Mouse (Mus musculus) adrenal gland, postnatal 4 days (tissue): ENCODE results near the gene Camkmt. TPM values are rescaled to one million over a fixed set of nuclear protein-coding genes. Genes with fewer than 3 reads are reported as not detected.

Source experiments
- DNase-seq, 2 experiments: peaks; one replicate each; pipeline ENCODE4 v3.0.0; 2021 to 2022; ENCODE audit warnings: low spot score in 2 of 2, mixed read lengths in 2 of 2
- long read RNA-seq, 2 experiments: library from polyadenylated mRNA; stranded (forward); transcript quantifications; one replicate each; pipeline ENCODE4 v2.0.0; 2021
- total RNA-seq, 2 experiments: library from RNA; stranded (reverse); gene quantifications; 2 replicates each; pipeline ENCODE4 v1.2.3; 2021

Camkmt gene
- total RNA-seq = 1 to 10 TPM; 6.8 to 8.5 TPM
- long read RNA-seq, experiment 1 = 0 reads
- long read RNA-seq, experiment 2, partial matches to known transcripts = 1 of 2 reads
- long read RNA-seq, experiment 2, other reads (novel, unspliced or antisense) = 1 of 2 reads

DNA sequence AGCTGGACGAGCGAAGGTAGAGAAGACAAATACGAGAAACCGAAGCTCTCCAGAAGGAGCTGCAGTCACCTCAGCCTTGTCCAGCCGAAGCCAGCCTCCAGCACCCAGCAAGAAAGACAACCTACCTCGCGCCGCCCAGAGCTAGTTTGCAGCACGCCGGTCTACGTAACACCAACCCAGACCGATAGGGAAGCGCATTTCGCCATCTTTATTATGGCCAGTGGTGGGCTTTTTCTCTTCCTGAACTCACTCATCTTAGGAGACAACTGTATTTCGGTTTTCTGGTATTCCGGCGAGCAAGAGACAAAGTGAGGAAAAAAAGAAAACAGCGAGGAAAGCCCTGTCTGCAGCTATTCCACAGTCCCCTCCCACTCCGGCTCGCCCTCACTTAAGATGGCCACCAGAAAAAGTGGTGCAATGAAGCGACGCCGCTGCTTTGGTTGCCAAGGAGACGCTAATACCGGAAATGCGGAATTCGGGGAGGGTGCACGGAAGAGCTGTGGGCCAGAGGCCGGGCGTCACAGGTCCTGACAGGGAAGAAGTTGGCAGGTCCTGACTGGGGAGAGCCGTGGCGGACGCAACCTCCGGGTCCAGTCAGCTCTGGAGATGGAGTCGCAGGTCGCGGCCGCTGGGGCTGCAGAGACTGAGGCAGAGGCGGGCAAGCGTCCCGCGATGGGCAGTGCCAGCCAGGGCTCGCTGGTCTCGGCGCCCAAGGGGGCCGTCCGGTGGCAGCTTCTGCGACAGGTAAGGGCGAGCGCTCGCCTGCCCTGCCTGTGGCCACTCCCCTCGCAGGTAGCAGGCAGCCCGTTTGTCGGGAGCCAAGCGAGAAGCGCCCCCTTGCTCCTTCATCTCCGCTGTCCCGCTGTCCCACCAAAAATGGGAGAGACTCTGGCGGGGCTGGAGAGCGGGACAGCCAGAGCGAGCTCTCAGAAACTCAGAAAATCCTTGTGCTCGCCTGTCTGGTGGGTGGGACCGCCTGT lies at the start of gene Camkmt, which contains the start of gene Prepl:
TSS of gene Camkmt (plus strand) at position 433 of the 980 bp plus-strand sequence.
TSS of gene Prepl (minus strand) at position 122 of the 980 bp plus-strand sequence.
- DNase-seq = peak; percentile 74 to 89

DNA sequence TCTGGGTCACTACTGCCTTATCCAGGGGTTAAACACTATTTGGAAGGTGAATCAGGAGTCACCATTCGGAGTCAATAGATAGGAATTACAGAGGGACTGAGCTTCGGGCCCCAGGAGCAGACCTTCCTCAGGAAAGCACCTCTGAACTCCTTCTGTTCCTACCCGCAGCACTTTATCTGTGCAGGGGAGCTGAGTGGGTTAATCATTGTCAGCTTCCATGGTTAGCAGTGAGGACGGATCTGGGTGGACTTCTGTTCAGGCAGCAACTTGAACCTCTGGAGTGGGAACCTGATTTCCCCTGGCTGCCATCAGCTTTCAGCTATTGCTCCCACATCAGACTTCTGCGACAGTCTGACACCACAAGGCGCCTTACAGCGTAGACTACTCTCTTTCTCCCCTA lies 49.4 kb upstream of the Camkmt start:
- DNase-seq = no peak

DNA sequence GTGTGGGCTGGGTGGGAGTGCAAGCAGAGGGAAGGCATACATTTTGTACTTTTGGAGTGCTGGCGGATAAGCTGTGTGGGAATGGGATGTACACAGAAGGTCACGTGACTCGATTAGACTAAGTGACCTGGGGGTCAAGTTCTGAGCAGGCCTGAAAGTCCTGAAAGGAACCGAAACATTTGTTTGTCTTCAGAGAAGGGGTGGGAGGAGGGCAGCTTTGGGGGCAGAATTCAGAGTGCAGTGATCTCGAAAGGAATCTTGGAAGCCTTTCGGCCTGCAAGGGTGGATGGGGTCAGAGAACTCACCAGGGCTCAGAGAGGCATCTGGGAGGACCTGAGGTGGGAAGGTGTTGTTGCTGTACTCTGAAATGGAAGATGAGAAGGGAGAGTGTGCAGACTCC lies 47.9 kb upstream of the Camkmt start:
- no peak for DNase-seq

DNA sequence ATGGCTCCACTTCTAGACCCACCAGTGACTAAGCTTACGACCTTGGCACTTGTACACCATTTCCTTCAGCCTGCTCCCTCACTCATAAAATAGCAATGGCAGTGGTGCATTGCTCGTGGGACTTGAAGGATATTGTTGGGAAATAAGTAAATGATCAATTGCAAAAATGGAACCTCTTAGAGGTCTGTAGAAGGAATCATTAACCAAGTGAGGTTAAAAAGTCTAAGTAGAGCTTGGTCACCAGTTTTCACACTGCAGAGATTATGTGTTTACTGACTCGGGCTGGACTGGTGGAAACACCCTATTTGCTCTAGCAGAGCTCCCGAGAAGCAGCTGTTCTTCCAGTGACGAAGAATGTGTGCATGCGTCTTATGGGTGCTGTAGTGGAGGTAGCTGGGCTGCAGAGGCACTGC lies 46.9 kb upstream of the Camkmt start:
- no peak for DNase-seq

DNA sequence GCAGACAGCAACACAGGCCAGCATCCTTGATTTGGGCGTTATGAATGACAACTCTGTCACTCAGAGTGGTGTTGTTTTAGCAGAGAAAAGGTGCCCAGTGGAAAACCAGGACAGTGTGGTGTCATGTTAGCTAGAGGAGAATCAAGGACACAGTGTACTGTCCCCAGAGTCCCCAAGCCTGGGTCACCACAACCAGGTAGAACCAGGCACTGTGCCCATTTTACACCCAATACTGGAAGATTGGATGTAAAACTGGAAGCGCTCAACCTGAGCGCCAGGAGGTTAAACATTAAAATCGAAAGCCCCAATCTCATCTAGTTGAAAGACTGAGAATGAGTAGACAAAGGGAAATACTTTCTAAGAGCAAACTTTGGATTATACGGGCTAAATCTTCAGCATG lies 45.9 kb upstream of the Camkmt start:
- no peak for DNase-seq

DNA sequence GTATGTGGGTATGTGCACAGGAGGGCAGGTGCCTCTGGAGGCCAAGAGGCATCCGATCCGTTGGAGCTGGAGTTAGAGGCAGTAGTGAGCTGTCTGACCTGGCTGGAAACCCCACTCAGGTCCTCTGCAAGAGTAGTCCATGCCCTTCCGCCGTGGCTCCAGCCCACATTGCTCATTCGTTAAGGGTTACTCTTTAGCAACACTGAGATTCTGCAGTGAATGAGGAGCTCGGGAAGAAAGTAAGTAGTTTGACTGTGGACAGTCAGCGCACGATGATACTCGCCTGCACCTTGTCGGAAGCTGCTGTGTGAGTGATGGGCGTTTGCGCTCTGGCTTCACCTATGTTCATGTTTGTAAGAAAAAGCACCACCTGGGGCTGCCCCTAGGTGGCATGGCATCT lies 45.2 kb upstream of the Camkmt start:
- DNase-seq = no peak

DNA sequence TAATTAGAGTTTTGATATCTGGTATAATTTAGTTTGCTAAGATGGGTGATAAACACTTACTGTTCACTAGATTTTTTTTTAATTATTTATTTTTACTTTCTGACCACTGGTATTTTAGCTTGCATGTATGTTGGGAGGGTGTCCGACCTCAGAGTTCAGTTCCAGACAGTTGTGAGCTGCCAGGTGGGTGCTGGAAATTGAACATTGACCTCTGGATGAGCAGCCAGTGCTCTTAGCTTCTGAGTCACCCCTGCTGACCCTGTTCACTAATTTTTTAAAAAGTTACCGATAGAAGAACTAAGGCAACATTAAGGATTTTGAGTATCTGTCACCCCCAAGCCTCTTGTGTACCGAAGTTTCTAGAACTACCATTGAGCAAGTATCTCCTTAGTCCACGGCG lies 42.0 kb upstream of the Camkmt start:
- no peak for DNase-seq

DNA sequence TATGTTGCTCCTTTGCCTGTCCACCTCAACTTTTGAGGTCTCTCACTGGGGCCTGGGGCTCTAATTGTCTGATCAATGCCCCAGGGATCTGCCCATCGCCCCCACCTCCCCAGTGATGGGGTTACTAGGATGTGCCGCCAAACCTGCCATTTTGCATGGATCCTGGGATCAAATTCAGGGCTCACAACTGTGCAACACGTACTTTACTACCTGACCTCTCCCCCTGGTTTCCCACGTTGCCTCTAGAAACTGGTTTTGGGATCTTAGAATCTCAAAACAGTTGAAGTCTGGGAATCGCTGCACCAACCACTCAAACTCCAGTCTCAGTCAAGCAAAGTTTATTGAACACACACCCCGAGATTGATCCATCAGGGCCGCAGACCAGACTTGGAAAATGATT lies 32.1 kb upstream of the Camkmt start:
- DNase-seq = no peak

DNA sequence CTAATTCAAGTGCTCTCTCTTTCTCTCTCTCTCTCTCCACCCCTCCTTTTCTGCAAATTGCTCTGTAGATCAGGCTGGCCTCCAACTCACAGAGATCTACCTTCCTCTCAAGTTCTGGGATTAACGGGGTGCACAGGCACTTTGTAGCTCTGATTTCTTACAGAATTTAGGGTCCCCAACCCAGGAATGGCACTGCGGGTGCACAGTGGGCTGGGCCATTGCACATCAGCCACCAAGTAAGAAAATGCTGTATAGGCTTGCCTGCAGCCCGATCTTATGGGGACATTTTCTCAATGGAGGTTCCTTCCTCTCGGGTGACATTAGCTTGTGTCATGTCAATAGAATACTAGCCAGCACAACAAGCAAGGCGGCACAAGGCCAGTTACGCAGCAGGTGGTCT lies 31.2 kb upstream of the Camkmt start:
- no peak for DNase-seq

DNA sequence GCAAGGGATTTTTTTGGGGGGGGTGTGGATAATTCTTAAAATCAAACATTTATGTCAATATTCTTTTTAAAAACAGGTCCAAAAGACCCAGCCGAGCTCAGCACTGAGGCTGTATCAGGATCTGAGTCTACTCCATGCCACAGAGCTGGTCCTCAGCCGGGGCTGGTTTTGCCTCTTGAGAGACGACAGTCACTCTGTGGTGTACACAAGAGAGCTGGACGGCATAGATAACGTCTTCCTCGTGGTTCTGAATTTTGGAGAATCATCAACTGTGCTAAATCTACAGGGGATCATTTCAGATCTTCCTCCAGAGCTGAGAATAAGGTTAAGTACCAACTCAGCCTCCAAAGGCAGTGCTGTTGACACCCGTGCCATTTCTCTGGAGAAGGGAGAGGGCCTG lies 26.8 kb upstream of the Camkmt start:
- no peak for DNase-seq

DNA sequence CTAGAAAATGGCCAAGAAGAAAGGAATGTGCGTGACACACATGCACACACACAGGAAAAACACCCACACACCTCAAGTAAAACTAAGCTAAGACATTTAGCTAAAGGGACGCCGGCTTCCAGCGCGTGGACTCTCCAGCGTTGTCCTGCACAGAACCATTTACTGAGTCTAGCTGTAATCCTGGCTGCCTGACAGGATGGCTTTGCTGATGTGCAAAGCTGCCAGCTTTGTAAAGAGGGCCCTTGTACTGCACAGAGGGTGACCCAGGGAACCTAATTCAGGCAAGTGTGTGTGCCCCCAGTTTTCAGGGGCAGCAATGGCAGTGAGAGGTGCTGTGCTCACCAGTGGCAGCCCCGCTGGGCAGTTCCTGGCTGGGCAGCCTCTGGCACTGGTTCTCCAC lies 23.0 kb upstream of the Camkmt start:
- DNase-seq = no peak

DNA sequence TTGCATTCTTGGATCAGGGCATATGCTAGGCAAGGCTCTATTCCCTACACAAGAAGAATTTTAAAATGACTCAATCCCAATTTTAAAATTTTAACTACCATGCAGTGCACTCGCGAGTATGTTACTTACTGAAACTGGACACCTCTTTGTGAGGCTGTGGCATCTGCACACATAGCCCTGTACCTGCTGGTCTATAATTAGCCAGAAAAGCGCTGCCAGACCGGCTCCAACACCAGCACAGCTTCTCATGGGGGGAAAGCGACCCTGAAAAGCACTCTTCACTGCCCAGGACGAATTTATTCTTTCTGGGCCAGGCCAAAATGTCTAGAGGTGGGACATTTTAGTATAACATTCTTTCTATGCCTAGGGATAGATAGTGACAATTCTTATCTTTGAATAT lies 19.7 kb upstream of the Camkmt start:
- DNase-seq = no peak

DNA sequence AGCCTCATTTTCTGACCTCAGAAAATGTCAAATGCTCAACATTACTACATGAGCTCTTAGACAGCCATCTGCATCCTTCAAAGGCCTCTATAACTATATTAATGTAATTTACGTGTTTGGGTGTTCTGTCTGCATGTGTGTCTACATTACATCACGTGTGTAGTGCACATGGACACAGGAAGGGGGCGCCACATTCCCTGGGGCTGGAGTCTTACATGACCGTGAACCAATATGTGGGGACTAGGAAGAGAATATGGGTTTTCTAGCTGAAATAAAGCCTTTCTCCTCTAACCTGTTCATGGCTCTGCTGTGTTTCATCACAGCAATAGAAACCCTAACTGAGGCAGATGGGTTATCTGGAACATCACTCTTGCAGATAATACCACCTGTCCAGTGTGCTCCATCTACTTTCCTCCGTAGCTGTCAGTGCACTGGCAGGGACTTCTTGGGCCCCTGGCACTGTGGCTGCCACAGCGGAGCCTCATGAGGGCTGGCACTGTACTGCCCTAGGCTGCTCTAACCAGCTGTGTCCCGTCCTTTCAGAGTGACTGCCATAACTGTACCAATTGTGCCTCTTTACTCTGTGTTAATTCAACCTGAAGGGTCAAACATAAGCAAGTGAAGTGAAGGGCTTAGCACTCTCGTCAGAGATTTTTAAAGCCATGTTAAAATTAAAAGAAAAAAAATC lies 19.1 kb upstream of the Camkmt start:
- no peak for DNase-seq

DNA sequence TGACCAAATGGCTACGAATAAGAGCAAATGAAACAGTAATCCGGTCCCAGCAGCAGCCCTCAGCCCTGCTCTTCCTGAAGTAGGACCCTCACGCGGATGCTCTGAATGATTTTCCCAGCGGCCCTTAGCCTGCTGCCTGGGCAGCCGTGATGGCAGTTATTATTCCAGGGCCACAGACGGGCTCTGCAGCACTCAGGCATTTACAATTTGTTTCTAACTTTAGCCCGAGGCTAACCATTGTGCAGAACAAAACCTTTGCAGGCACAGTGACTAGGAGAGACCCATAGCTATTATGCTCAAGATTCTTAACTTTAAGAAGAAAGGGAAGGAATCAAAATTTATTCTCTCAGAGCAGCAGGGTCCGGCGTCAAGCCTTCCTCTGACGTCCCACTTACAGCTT lies 18.0 kb upstream of the Camkmt start:
- no peak for DNase-seq

DNA sequence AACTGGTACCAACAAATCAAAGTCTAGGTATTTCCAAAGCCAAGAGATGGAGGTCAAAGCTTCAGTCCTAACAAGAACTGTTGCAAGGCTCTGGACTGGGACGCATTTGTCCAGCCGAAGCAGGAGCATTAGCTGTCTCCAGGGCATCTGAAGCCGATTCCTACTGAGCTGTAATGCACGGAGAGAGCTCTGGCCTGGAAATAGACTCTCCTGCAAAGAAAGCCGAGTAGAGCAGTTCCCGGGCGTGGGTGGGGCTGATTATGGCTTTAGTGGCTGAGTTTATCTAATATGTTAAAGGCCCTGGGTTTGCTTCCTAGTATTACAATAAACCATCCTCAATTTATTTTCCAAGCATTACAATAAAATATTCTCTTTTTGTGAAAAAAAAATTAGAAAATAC lies 17.1 kb upstream of the Camkmt start:
- no peak for DNase-seq

DNA sequence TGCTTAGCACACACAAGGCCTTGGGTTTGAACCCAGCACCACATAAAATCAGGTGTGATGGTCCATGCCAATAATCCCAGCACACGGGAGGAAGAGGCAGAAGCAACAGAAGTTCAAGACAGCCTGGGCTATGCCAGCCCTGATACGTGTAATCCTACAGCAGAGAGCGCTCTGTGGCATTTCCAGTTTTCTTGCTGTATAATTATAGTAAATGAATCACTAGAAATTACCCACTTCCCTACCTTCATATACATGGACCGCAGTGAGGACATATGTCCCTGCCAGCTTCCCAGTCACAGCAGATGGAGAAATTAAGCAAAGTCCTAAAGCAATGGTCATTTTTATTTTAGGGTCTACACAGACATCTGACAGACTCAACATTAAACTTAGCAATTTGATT lies 16.3 kb upstream of the Camkmt start:
- DNase-seq = no peak

DNA sequence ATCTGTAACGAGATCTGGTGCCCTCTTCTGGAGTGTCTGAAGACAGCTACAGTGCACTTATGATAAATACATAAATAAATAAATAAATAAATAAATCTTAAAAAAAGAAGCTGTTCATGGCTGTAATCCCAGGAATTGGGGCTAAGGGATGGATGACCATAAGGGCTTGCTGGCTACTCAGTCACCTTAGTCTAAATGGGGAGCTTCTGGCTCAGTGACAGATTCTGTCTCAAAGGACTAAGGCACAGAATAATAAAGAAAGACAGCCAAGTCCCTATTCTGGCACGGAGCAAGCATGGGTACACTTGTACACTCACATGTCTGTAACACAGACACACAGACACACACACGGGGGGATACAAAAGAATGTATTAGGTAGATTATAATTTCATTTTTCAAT lies 11.1 kb upstream of the Camkmt start:
- no peak for DNase-seq

DNA sequence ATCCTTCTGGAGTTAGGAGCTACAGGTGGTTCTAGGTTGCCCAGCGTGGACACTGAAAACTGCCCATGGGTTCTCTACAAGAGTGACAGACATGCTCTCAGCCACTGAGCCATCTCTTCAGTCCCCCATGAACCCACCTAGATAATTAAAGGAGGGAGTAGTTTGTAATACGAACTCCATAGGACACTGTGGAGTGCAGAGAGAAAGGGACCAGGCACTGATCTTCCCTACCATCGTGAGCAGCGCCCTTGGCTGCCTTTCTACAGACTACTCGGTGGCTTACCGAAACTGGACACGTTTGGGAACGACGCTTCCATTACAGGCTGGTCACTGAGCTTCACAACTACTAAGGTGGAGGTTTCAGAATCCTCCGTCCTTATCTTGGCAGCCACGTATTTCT lies 9.6 kb upstream of the Camkmt start:
- DNase-seq = no peak

DNA sequence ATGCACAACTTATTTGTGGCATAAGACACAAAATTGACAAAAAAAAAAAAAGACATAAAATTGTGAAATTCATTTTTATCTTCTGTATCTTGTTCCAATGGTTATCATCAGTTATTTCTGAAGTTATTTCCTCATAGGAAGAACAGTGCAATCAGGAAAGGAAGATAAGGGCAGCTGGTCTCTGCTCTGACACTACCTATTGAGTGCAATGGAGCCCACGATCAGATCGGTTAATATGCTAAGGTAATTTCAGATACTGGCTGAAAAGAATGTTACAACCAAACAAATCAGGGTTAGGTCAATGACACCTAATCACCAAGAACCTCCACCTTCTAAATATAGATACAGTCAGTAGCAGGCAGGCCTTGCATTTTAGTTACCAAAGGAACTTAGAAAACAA lies 5.0 kb upstream of the Camkmt start:
- no peak for DNase-seq

DNA sequence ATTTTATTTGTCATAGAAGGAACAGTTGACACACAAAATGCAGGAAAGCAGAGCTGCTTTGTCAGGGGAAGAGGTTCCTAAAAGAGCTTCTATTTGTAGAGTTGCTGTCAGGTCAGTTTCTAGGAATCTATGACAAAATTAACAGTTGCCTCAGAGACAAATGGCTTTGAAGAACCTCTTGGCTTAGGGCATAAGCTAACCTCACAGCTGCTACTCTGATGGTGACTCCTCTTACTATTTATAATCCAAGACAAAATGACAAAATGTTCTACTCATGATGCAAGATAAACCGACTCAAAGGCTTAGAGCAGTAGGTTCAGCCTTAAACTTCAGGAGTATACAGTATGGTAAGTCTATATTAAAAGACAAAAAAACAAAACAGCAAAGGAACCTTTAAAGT lies 3.9 kb upstream of the Camkmt start:
- DNase-seq = no peak

DNA sequence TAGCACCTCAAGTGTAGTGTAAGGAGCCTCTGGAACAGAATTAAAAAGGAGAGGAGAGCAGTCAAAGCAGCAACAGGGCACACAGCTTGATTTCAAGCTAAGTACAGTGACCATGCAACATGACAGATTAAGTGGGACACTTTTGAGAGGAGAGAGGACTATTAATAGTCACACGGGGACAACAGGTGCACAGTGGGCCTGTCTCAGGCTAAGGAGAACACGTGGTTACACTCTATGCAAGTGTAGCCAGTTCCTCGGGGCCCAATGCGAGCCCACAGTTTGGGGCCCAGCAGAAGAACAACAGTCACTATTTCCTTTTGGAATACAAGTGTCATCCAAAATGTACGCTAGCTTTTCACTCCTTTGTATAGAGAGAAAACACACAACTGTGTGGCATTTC lies 2.8 kb upstream of the Camkmt start:
- no peak for DNase-seq

DNA sequence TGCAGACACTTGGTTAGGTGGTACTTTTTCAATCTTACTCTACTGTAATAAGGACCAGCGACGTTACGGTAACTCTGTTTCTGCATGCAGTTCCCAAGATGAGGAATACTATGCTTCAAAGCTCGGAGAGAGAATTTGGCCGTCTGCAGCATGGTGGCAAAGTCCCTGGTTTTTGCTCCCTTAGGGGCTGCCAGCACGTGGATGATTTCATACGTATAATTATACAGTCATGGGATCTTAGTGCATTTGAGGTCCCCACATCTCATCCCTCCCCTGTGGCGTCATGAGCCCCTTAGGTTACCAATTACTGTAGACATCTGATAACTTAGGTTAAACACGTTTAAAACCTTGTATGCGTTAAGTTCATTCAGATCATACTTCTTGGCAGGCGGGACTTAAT lies 2.0 kb upstream of the Camkmt start:
- no peak for DNase-seq
